Mouse (Mus musculus): ENCODE data around the gene Gpr171. TPM values are rescaled to one million over a fixed set of nuclear protein-coding genes. Genes with fewer than 3 reads are reported as not detected.
A peak's percentile ranks its signal among the peaks of the same experiment; 100 is the strongest.

The Gpr171 gene
- polyA plus RNA-seq, 1 experiment from 2014 or later, result 1.2 TPM

- H3K9ac ChIP-seq (ENCODE audit: low read depth, low read length), result no peak overlapping the region
- H3K4me1 ChIP-seq (ENCODE audit: control insufficient read depth, insufficient read depth, low read length), result peaks cover 6% of the 10 kb centered on the region
- H3K4me3 ChIP-seq (ENCODE audit: low read length), result no peak overlapping the region
- no peaks in the 10 kb centered on the region for H3K36me3 ChIP-seq (ENCODE audit: control insufficient read depth, insufficient read depth, low read length)
- no peak overlapping the region for H3K4me2 ChIP-seq (ENCODE audit: low read depth, low read length)
- no peak overlapping the region for H3K27ac ChIP-seq (ENCODE audit: low read length)
- no peaks in the 10 kb centered on the region for H3K9me3 ChIP-seq (ENCODE audit: control insufficient read depth, low read length)
- WGBS, result 69% methylated on average over 5 of the region's 5 CpGs
- ATAC-seq, result no peak
- H3K27me3 ChIP-seq (replicated peaks; ENCODE audit: control insufficient read depth, insufficient read depth, low read length), result no peaks in the 10 kb centered on the region
These were observed 34.5 kb upstream of the Gpr171 start for GRCm38 (mm10) chr3:59135911-59136653.

GRCm38 (mm10) chr3:59133189-59133588, 31.6 kb upstream of the Gpr171 start:
- Histone ChIP-seq H3K27me3 (replicated peaks; ENCODE audit: control insufficient read depth, insufficient read depth, low read length) (no peaks in the 10 kb centered on the region), H3K4me3 (ENCODE audit: low read length) (no peak overlapping the region), H3K9ac (ENCODE audit: low read depth, low read length) (no peak overlapping the region), H3K4me2 (ENCODE audit: low read depth, low read length) (no peak overlapping the region), H3K36me3 (ENCODE audit: control insufficient read depth, insufficient read depth, low read length) (no peaks in the 10 kb centered on the region), H3K9me3 (ENCODE audit: control insufficient read depth, low read length) (no peaks in the 10 kb centered on the region), H3K27ac (ENCODE audit: low read length) (no peak overlapping the region), H3K4me1 (ENCODE audit: control insufficient read depth, insufficient read depth, low read length) (peaks cover 10% of the 10 kb centered on the region)
- 75% methylated on average over 5 of the region's 5 CpGs for WGBS
- ATAC-seq, result no peak

DNA sequence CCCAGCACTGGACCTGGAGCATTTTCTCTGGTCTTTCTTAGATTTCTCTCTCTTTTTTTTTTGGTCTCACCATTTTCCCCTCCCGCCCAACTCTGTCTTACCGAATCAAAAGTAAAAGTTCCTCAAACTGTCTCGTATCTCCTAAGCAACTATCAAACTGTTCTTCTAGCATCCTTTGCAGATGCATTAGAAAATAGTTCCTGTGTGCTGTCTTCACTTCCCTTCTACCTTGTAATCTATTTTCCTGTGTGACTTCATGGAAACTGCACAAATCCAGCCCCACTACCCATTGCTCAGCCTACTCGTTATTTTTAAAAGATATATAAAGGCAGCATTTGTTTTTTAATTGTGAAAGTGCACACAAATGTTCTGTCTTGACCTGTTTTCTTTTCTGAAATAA, 30.3 kb upstream of the Gpr171 start:
- peaks cover 10% of the 10 kb centered on the region for H3K4me1 ChIP-seq (ENCODE audit: control insufficient read depth, insufficient read depth, low read length)
- no peaks in the 10 kb centered on the region for H3K27me3 ChIP-seq (replicated peaks; ENCODE audit: control insufficient read depth, insufficient read depth, low read length)
- no peak overlapping the region for H3K9ac ChIP-seq (ENCODE audit: low read depth, low read length)
- no peaks in the 10 kb centered on the region for H3K36me3 ChIP-seq (ENCODE audit: control insufficient read depth, insufficient read depth, low read length)
- no peak overlapping the region for H3K27ac ChIP-seq (ENCODE audit: low read length)
- ATAC-seq, result no peak
- H3K9me3 ChIP-seq (ENCODE audit: control insufficient read depth, low read length), result no peaks in the 10 kb centered on the region
- no peak overlapping the region for H3K4me3 ChIP-seq (ENCODE audit: low read length)
- no peak overlapping the region for H3K4me2 ChIP-seq (ENCODE audit: low read depth, low read length)
- WGBS, result 87% methylated on average over 4 of the region's 4 CpGs

DNA sequence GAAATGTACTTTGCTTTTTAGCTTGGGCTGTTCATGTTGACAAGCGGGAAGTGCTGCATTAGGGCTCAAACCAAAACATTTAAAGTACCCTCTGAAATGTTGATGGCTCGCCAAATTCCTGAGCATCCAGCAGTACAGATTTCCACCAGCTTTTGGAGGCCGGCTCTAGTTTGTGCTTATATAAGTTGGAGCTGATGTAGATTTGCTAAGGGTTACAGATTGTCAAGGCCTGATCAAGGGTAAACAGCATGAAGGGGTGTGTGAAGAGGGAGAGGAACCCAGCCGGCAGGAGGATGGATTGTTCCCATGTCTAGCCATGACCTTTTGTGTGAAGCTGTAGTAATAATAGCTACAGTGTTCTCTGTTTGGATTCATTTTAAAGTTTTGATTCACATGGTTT, 29.5 kb upstream of the Gpr171 start:
- no peak overlapping the region for H3K9ac ChIP-seq (ENCODE audit: low read depth, low read length)
- H3K4me3 ChIP-seq (ENCODE audit: low read length), result peak overlapping the region; percentile 21; the same call in 1 of the 2 replicates
- WGBS, result 43% methylated on average over 4 of the region's 4 CpGs
- peaks cover 9% of the 10 kb centered on the region for H3K4me1 ChIP-seq (ENCODE audit: control insufficient read depth, insufficient read depth, low read length)
- H3K4me2 ChIP-seq (ENCODE audit: low read depth, low read length), result peak overlapping the region; percentile 13; the same call in 1 of the 2 replicates
- H3K27me3 ChIP-seq (replicated peaks; ENCODE audit: control insufficient read depth, insufficient read depth, low read length), result no peaks in the 10 kb centered on the region
- H3K27ac ChIP-seq (ENCODE audit: low read length), result no peak overlapping the region; the same call in none of the 2 replicates
- no peaks in the 10 kb centered on the region for H3K36me3 ChIP-seq (ENCODE audit: control insufficient read depth, insufficient read depth, low read length)
- peak; percentile 86 for ATAC-seq
- H3K9me3 ChIP-seq (ENCODE audit: control insufficient read depth, low read length), result no peaks in the 10 kb centered on the region

GRCm38 (mm10) chr3:59130431-59130830, 28.8 kb upstream of the Gpr171 start:
- Histone ChIP-seq H3K4me1 (ENCODE audit: control insufficient read depth, insufficient read depth, low read length) (peaks cover 7% of the 10 kb centered on the region; the same call in 1 of the 2 replicates), H3K9ac (ENCODE audit: low read depth, low read length) (no peak overlapping the region), H3K27me3 (replicated peaks; ENCODE audit: control insufficient read depth, insufficient read depth, low read length) (no peaks in the 10 kb centered on the region), H3K27ac (ENCODE audit: low read length) (peak overlapping the region; percentile 57; the same call in 1 of the 2 replicates), H3K4me3 (ENCODE audit: low read length) (peak overlapping the region; percentile 28), H3K36me3 (ENCODE audit: control insufficient read depth, insufficient read depth, low read length) (no peaks in the 10 kb centered on the region), H3K4me2 (ENCODE audit: low read depth, low read length) (peak overlapping the region; percentile 13), H3K9me3 (ENCODE audit: control insufficient read depth, low read length) (no peaks in the 10 kb centered on the region)
- 45% methylated on average over 8 of the region's 8 CpGs for WGBS
- peak; percentile 74 for ATAC-seq

DNA sequence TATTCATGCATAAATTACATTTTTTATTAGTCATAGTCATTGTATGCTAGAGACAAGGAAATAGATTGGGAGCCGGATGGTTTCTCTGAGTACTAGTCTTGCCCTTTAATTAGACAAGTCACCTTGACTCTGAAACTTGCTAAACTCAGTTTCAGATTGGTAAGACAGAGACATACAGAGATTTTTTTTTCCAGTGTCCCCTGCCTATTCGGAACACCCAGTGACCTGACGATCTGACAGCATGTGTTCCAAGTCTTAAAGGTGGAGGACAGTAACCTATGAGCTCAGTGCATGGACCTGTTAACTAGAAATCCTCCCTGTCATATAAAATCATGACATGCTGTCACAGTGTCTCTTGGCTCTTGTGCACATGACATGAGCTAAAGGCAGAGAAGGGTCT, 27.9 kb upstream of the Gpr171 start:
- Histone ChIP-seq H3K27ac (ENCODE audit: low read length) (no peak overlapping the region), H3K4me2 (ENCODE audit: low read depth, low read length) (peak overlapping the region; percentile 23), H3K4me3 (ENCODE audit: low read length) (0 out of 2 replicates have a peak overlapping the region, but pooled peaks have one; percentile 1), H3K9me3 (ENCODE audit: control insufficient read depth, low read length) (no peaks in the 10 kb centered on the region), H3K27me3 (replicated peaks; ENCODE audit: control insufficient read depth, insufficient read depth, low read length) (no peaks in the 10 kb centered on the region), H3K4me1 (ENCODE audit: control insufficient read depth, insufficient read depth, low read length) (peaks cover 7% of the 10 kb centered on the region; the same call in 1 of the 2 replicates), H3K9ac (ENCODE audit: low read depth, low read length) (no peak overlapping the region), H3K36me3 (ENCODE audit: control insufficient read depth, insufficient read depth, low read length) (no peaks in the 10 kb centered on the region)
- 76% methylated on average over 3 of the region's 3 CpGs for WGBS
- ATAC-seq, result no peak

GRCm38 (mm10) chr3:59128681-59129080, 27.1 kb upstream of the Gpr171 start:
- H3K36me3 ChIP-seq (ENCODE audit: control insufficient read depth, insufficient read depth, low read length), result no peaks in the 10 kb centered on the region

GRCm38 (mm10) chr3:59125783-59126555, 24.3 kb upstream of the Gpr171 start:
- peaks cover 4% of the 10 kb centered on the region; the same call in 1 of the 2 replicates for H3K4me1 ChIP-seq (ENCODE audit: control insufficient read depth, insufficient read depth, low read length)
- H3K9ac ChIP-seq (ENCODE audit: low read depth, low read length), result no peak overlapping the region
- no peak for ATAC-seq
- WGBS, result 24% methylated on average over 7 of the region's 7 CpGs
- no peak overlapping the region for H3K4me3 ChIP-seq (ENCODE audit: low read length)
- H3K27me3 ChIP-seq (replicated peaks; ENCODE audit: control insufficient read depth, insufficient read depth, low read length), result no peaks in the 10 kb centered on the region
- H3K27ac ChIP-seq (ENCODE audit: low read length), result no peak overlapping the region
- H3K9me3 ChIP-seq (ENCODE audit: control insufficient read depth, low read length), result no peaks in the 10 kb centered on the region
- no peak overlapping the region for H3K4me2 ChIP-seq (ENCODE audit: low read depth, low read length)
- no peaks in the 10 kb centered on the region for H3K36me3 ChIP-seq (ENCODE audit: control insufficient read depth, insufficient read depth, low read length)

More at GRCm38 (mm10) chr3:59128681-59129080, 27.1 kb upstream of the Gpr171 start:
- no peak for ATAC-seq
- Histone ChIP-seq H3K9ac (ENCODE audit: low read depth, low read length) (no peak overlapping the region), H3K9me3 (ENCODE audit: control insufficient read depth, low read length) (no peaks in the 10 kb centered on the region), H3K4me1 (ENCODE audit: control insufficient read depth, insufficient read depth, low read length) (peaks cover 7% of the 10 kb centered on the region; the same call in 1 of the 2 replicates), H3K4me2 (ENCODE audit: low read depth, low read length) (no peak overlapping the region), H3K4me3 (ENCODE audit: low read length) (no peak overlapping the region), H3K27ac (ENCODE audit: low read length) (no peak overlapping the region), H3K27me3 (replicated peaks; ENCODE audit: control insufficient read depth, insufficient read depth, low read length) (no peaks in the 10 kb centered on the region)
- WGBS, result 86% methylated on average over 20 of the region's 20 CpGs

DNA sequence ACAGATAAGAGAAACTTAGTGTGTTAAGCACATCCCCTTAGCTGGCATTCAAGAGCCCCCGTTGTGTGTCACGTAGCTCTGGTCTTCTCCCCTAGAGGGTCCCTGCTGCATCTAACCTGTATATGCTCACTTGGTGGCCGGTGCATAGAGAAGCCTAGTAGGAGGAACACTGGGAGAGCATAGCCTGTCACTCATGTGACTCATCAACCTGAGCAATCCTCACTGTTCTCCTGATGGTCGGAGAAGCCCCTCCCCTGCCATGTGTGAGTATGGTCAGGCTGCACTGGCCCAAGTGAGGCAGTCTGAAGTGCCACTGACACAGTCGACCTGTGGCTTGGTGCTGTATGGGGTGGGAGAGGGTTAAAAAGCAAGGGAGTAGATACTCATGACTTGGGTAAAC, 23.4 kb upstream of the Gpr171 start:
- Histone ChIP-seq H3K27me3 (replicated peaks; ENCODE audit: control insufficient read depth, insufficient read depth, low read length) (no peaks in the 10 kb centered on the region), H3K9ac (ENCODE audit: low read depth, low read length) (no peak overlapping the region), H3K27ac (ENCODE audit: low read length) (no peak overlapping the region), H3K4me3 (ENCODE audit: low read length) (no peak overlapping the region), H3K4me2 (ENCODE audit: low read depth, low read length) (no peak overlapping the region), H3K36me3 (ENCODE audit: control insufficient read depth, insufficient read depth, low read length) (no peaks in the 10 kb centered on the region), H3K4me1 (ENCODE audit: control insufficient read depth, insufficient read depth, low read length) (no peaks in the 10 kb centered on the region; the same call in 1 of the 2 replicates), H3K9me3 (ENCODE audit: control insufficient read depth, low read length) (no peaks in the 10 kb centered on the region)
- ATAC-seq, result no peak
- 59% methylated on average over 5 of the region's 5 CpGs for WGBS

Data from intestine, embryonic 16.5 days (tissue).